ENCODE assay signal across 24 mouse cellular contexts in genomic region chr15:81470735-81471134, GRCm38 (mm10). TPM values are rescaled to one million over a fixed set of nuclear protein-coding genes. Genes with fewer than 3 reads are reported as not detected.
A peak's percentile ranks its signal among the peaks of the same experiment; 100 is the strongest.
DNase-seq lines count a peak whose midpoint lies in the region; ATAC-seq and TF ChIP-seq lines count a peak whose summit lies in the region.
"Had no signal": no experiment of that assay in that cellular context is flagged by ENCODE, and none has a peak within 500 bp of the region (broad histone marks: within the 10 kb centered on the region; RNA-seq: fewer than 3 reads in every experiment).

No protein-coding gene starts in this region.

- WGBS in limb, embryonic 11.5 days: 68% methylated on average over 8 of the region's 8 CpGs
- WGBS in limb, embryonic 10.5 days: 66% methylated on average over 8 of the region's 8 CpGs

- no peak overlapping the region for H3K27ac ChIP-seq in limb, embryonic 11.5 days (replicated peaks; ENCODE audit: low read depth, low read length)
- no peak overlapping the region for H3K27ac ChIP-seq in limb, embryonic 10.5 days
- no peak overlapping the region for H3K27ac ChIP-seq in ES-E14 (ENCODE audit: insufficient read depth, low read depth, low read length, poor library complexity, severe bottlenecking)
- H3K27ac ChIP-seq: embryonic facial prominence, embryonic 13.5 days; embryonic facial prominence, embryonic 15.5 days; forebrain, embryonic 10.5 days; forebrain, embryonic 12.5 days had no signal

- H3K27me3 ChIP-seq in limb, embryonic 11.5 days (ENCODE audit: control insufficient read depth, insufficient read depth, low read length): no peaks in the 10 kb centered on the region
- H3K27me3 ChIP-seq in limb, embryonic 10.5 days (ENCODE audit: low read depth, poor library complexity, severe bottlenecking): no peaks in the 10 kb centered on the region
- H3K27me3 ChIP-seq: embryonic facial prominence, embryonic 13.5 days; embryonic facial prominence, embryonic 15.5 days; forebrain, embryonic 12.5 days had no signal

- H3K36me3 ChIP-seq in limb, embryonic 11.5 days (ENCODE audit: control insufficient read depth, insufficient read depth, low read length): peaks cover 26% of the 10 kb centered on the region; the same call in 1 of the 2 replicates
- peaks cover 78% of the 10 kb centered on the region for H3K36me3 ChIP-seq in limb, embryonic 10.5 days
- H3K36me3 ChIP-seq in ES-E14 (ENCODE audit: control insufficient read depth, insufficient read depth, low read length, poor library complexity, severe bottlenecking): peaks cover 21% of the 10 kb centered on the region

- no peak overlapping the region for H3K9ac ChIP-seq in limb, embryonic 11.5 days (ENCODE audit: low read length)
- H3K9ac ChIP-seq in ES-E14 (ENCODE audit: insufficient read depth, low read depth, low read length, poor library complexity, severe bottlenecking): no peak overlapping the region
- H3K9ac ChIP-seq: embryonic facial prominence, embryonic 13.5 days; embryonic facial prominence, embryonic 15.5 days; forebrain, embryonic 12.5 days had no signal

- H3K9me3 ChIP-seq in limb, embryonic 11.5 days (ENCODE audit: control insufficient read depth, low read length): no peaks in the 10 kb centered on the region
- no peaks in the 10 kb centered on the region for H3K9me3 ChIP-seq in limb, embryonic 10.5 days (replicated peaks)
- H3K9me3 ChIP-seq in ES-E14 (ENCODE audit: control insufficient read depth, insufficient read depth, low read depth, low read length): no peaks in the 10 kb centered on the region
- H3K9me3 ChIP-seq: embryonic facial prominence, embryonic 13.5 days; embryonic facial prominence, embryonic 15.5 days; forebrain, embryonic 10.5 days; forebrain, embryonic 12.5 days had no signal

- no peak overlapping the region for H3K4me3 ChIP-seq in limb, embryonic 11.5 days (ENCODE audit: low read depth, low read length)
- H3K4me3 ChIP-seq in limb, embryonic 10.5 days: no peak overlapping the region
- H3K4me3 ChIP-seq in ES-E14 (ENCODE audit: insufficient read depth in 1 of 2, low read depth in 1 of 2, low read length in 2 of 2, poor library complexity in 1 of 2, severe bottlenecking in 1 of 2): no peak overlapping the region
- H3K4me3 ChIP-seq: embryonic facial prominence, embryonic 13.5 days; embryonic facial prominence, embryonic 15.5 days; erythroblast, embryonic 14.5 days; forebrain, embryonic 10.5 days; forebrain, embryonic 12.5 days had no signal

- no peak for ATAC-seq in limb, embryonic 11.5 days (ENCODE audit: insufficient number of reproducible peaks, low FRiP score, low TSS enrichment, low read depth)
- no peak for ATAC-seq in inflammation-experienced regulatory T-cells, adult 6 months
- ATAC-seq: forebrain, embryonic 14.5 days; forebrain, embryonic 16.5 days had no signal

- peaks cover 4% of the 10 kb centered on the region; the same call in 1 of the 2 replicates for H3K4me1 ChIP-seq in limb, embryonic 11.5 days (ENCODE audit: control insufficient read depth, insufficient read depth, low read length)
- H3K4me1 ChIP-seq in limb, embryonic 10.5 days: peaks cover 10% of the 10 kb centered on the region
- peaks cover 2 to 12% of the 10 kb centered on the region in 2 experiments; a peak in 3 of 4 replicates for H3K4me1 ChIP-seq in ES-E14 (ENCODE audit: control insufficient read depth in 2 of 2, insufficient read depth in 2 of 2, low read length in 2 of 2, poor library complexity in 1 of 2)

- in situ Hi-C loops in ES-E14 (cut with MboI; ENCODE audit: low sequenced_read_pairs in 2 of 2, unreplicated experiment in 2 of 2): no loop called here

- DNase-seq in embryo, embryonic 11 days: peak; percentile 17
- DNase-seq in embryo, embryonic 10.5 days (ENCODE audit: low spot score): no peak
- DNase-seq in limb, embryonic 11.5 days (ENCODE audit: low spot score): peak; percentile 24
- DNase-seq in limb, embryonic 10.5 days (ENCODE audit: low spot score): no peak
- no peak for DNase-seq in ES-E14 (ENCODE audit: low read depth, low spot score)
- DNase-seq in ZHBTc4 (ENCODE audit: low read depth, low spot score): peak; percentile 48
- DNase-seq in kidney, postnatal 10 days: no peak
- DNase-seq: adrenal gland, adult 2 months; adrenal gland, postnatal 10 days; adrenal gland, postnatal 25 days; cerebellum, adult 11 months; cerebellum, adult 18-20 months; cerebellum, adult 8-10 months; cerebellum, adult 9-11 months; cerebellum, postnatal 14 days; cerebellum, postnatal 36 days had no signal

- no peak overlapping the region for H3K4me2 ChIP-seq in limb, embryonic 11.5 days (ENCODE audit: low read depth, severe bottlenecking)
- H3K4me2 ChIP-seq: embryonic facial prominence, embryonic 13.5 days; embryonic facial prominence, embryonic 15.5 days; forebrain, embryonic 12.5 days had no signal

TF ChIP-seq in ES-E14, 5 proteins besides CTCF, POLR2A, EP300 and RAD21:
- TF ChIP-seq MAFK (IDR thresholded peaks at IDR 0.05; ENCODE audit: insufficient read depth, low read depth, low read length) (no peak), HCFC1 (IDR thresholded peaks at IDR 0.05; ENCODE audit: borderline replicate concordance, insufficient read depth, low read length) (no peak), ZNF384 (IDR thresholded peaks at IDR 0.05; ENCODE audit: low read depth, low read length) (peak; percentile 49; the same call in 1 of the 2 replicates)

RNA-seq across cellular contexts. Expression of gene Rbx1, which starts 4.6 kb away (rescaled TPM):
- polyA plus RNA-seq in limb, embryonic 11.5 days (2014; fragmentation: Nextera tagmentation; extraction: Ambion mirVana): 569 and 571 TPM in 2 replicates
- polyA plus RNA-seq in limb, embryonic 10.5 days (2016; fragmentation: Nextera tagmentation; extraction: Ambion mirVana): 590 and 611 TPM in 2 replicates
- total RNA-seq in ES-E14 (2012; rRNA removed): 179 and 282 TPM in 2 replicates
- polyA plus RNA-seq in inflammation-experienced regulatory T-cells, adult 6 months (2017; shearing (Covaris generic)): 100 to 1,000 TPM; 313 to 388 (median 382) TPM

Comparison
In these comparisons a context has a peak if more than half of its experiments do, and no peak if none do; other contexts are left out.
1. DNase-seq: peak in embryo, embryonic 11 days (single experiment), limb, embryonic 11.5 days (single experiment) and ZHBTc4 (single experiment); none in embryo, embryonic 10.5 days (single experiment), limb, embryonic 10.5 days (single experiment), ES-E14 (single experiment) and kidney, postnatal 10 days (single experiment).